Mouse (Mus musculus) adrenal gland, postnatal 36 days (tissue): ENCODE measurements around the gene Mfsd5. TPM values are rescaled to one million over a fixed set of nuclear protein-coding genes. Genes with fewer than 3 reads are reported as not detected.

Source experiments
- total RNA-seq, 2 experiments: library from RNA; stranded (reverse); gene quantifications; 2 replicates each; pipeline ENCODE4 v1.2.3; 2021

The Mfsd5 gene
- total RNA-seq, 2 experiments from 2014 or later: 39.0 to 40.0 TPM

Other genes with a start within 250 kb of the Mfsd5 start
- 100 to 1,000 TPM; 225 to 261 TPM for gene Eif4b, start 205.7 kb upstream of the Mfsd5 start, total RNA-seq
- gene Tns2, start 179.0 kb upstream of the Mfsd5 start, total RNA-seq: 10 to 100 TPM; 68.4 to 87.6 TPM
- 10 to 100 TPM; 34.4 to 42.4 TPM for gene Spryd3, start 143.2 kb upstream of the Mfsd5 start, total RNA-seq
- gene Igfbp6, start 135.1 kb upstream of the Mfsd5 start, total RNA-seq: 10 to 100 TPM; 43.4 to 51.3 TPM
- gene Soat2, start 128.9 kb upstream of the Mfsd5 start, total RNA-seq: under 1 TPM; 0.40 to 0.49 TPM
- gene Zfp740, start 76.2 kb upstream of the Mfsd5 start, total RNA-seq: 10 to 100 TPM; 52.6 to 66.7 TPM
- gene Csad, start 74.7 kb upstream of the Mfsd5 start, total RNA-seq: 10 to 100 TPM; 79.0 to 83.7 TPM
- gene Itgb7, start 47.5 kb upstream of the Mfsd5 start, total RNA-seq: 1 to 10 TPM; 1.5 to 2.9 TPM
- gene Rarg, start 21.9 kb upstream of the Mfsd5 start, total RNA-seq: 10 to 100 TPM; 21.7 to 30.4 TPM
- not detected for gene Gm9918, start 8.9 kb upstream of the Mfsd5 start, total RNA-seq
- 1 to 10 TPM; 3.2 to 3.6 TPM for gene Espl1, start 16.8 kb downstream of the Mfsd5 start, total RNA-seq
- gene Pfdn5, start 46.7 kb downstream of the Mfsd5 start, total RNA-seq: 100 to 1,000 TPM; 420 TPM
- gene Myg1, start 52.3 kb downstream of the Mfsd5 start, total RNA-seq: 10 to 100 TPM; 59.0 to 59.1 TPM
- 10 to 100 TPM; 13.7 to 16.2 TPM for gene Aaas, start 71.3 kb downstream of the Mfsd5 start, total RNA-seq
- gene Sp7, start 87.7 kb downstream of the Mfsd5 start, total RNA-seq: under 1 TPM in 1 of 2 experiments, not detected in 1; 0.16 TPM
- gene Sp1, start 126.7 kb downstream of the Mfsd5 start, total RNA-seq: 10 to 100 TPM; 78.9 to 79.7 TPM
- gene Amhr2, start 165.9 kb downstream of the Mfsd5 start, total RNA-seq: 1 to 10 TPM; 1.2 to 2.5 TPM
- gene Prr13, start 179.6 kb downstream of the Mfsd5 start, total RNA-seq: 100 to 1,000 TPM; 112 to 116 TPM
- 100 to 1,000 TPM; 724 to 759 TPM for gene Pcbp2, start 191.1 kb downstream of the Mfsd5 start, total RNA-seq
- not detected for gene Gm10337, start 224.3 kb downstream of the Mfsd5 start, total RNA-seq
- gene Map3k12, start 237.6 kb downstream of the Mfsd5 start, total RNA-seq: 1 to 10 TPM; 8.0 to 8.9 TPM
- 10 to 100 TPM; 32.5 to 33.5 TPM for gene Tarbp2, start 238.7 kb downstream of the Mfsd5 start, total RNA-seq
- gene Npff, start 245.5 kb downstream of the Mfsd5 start, total RNA-seq: 1 to 10 TPM; 2.5 to 3.6 TPM